Mouse (Mus musculus) heart, adult 2 months (tissue): Measurements from ENCODE around the gene Nt5e. TPM values are rescaled to one million over a fixed set of nuclear protein-coding genes. Genes with fewer than 3 reads are reported as not detected.

Experiments
- DNase-seq, 2 experiments: peaks; one replicate each; pipeline ENCODE4 v3.0.0; 2021
- H3K27ac ChIP-seq: fragments of 200-600 bp; 2 replicates; pipeline ENCODE4 v1.8.1; 2022
- H3K27me3 ChIP-seq: fragments of 200-500 bp; 2 replicates; pipeline ENCODE4 v1.6.1; 2012; ENCODE audit warnings: mild to moderate bottlenecking, low read length, inconsistent platforms, mixed read lengths; ENCODE audit not compliant: control insufficient read depth, insufficient read depth
- H3K36me3 ChIP-seq: fragments of 200-500 bp; 2 replicates; pipeline ENCODE4 v1.6.1; 2012; ENCODE audit warnings: low read length, inconsistent platforms; ENCODE audit not compliant: control insufficient read depth, insufficient read depth
- H3K4me1 ChIP-seq: fragments of 200-500 bp; 2 replicates; pipeline ENCODE4 v1.6.1; 2011; ENCODE audit warnings: low read length; ENCODE audit not compliant: control insufficient read depth, insufficient read depth
- H3K4me3 ChIP-seq: fragments of 200-600 bp; 2 replicates; pipeline ENCODE4 v1.8.1; 2022
- H3K79me2 ChIP-seq: fragments of 200-500 bp; replicated peaks from 2 replicates; pipeline ENCODE4 v1.6.1; 2012; ENCODE audit warnings: mild to moderate bottlenecking, inconsistent platforms, low read length, moderate library complexity, mixed read lengths; ENCODE audit not compliant: control insufficient read depth, insufficient read depth
- H3K9ac ChIP-seq: fragments of 200-500 bp; 2 replicates; pipeline ENCODE4 v1.6.1; 2012; ENCODE audit warnings: low read depth, mild to moderate bottlenecking, control low read depth, inconsistent platforms, low read length, mixed read lengths
- CTCF ChIP-seq: fragments of 200-600 bp; IDR thresholded peaks from 2 replicates; pipeline ENCODE4 v1.8.1; 2022; ENCODE audit warnings: antibody characterized with exemption, mild to moderate bottlenecking, moderate library complexity
- EP300 ChIP-seq: fragments of 200-500 bp; IDR thresholded peaks from 2 replicates; pipeline ENCODE4 v1.6.1; 2011; ENCODE audit warnings: low read depth, low read length, control low read depth; ENCODE audit not compliant: insufficient read depth
- POLR2A ChIP-seq: fragments of 200-500 bp; IDR thresholded peaks from 2 replicates; pipeline ENCODE4 v1.6.1; 2011; ENCODE audit warnings: mild to moderate bottlenecking, low read depth, low read length, control low read depth; ENCODE audit not compliant: insufficient read depth
- whole genome bisulfite sequencing: fragments of 180-500 bp; shearing (Covaris S2); methylation state at CpG from one replicate; pipeline ENCODE4 v1.1.7; 2018; 5-methylcytosine and 5-hydroxymethylcytosine counted together
- intact Hi-C: fragments of 180-260 bp; cut with DNase I; formaldehyde crosslinking; loops from one replicate; pipeline ENCODE4 v1.15.1; 2025
- polyA plus RNA-seq: library from polyadenylated mRNA; depleted of rRNA; stranded (reverse); fragments of >200 nt; gene quantifications from 2 replicates; pipeline ENCODE4 v1.2.3, GENCODE M21; 2012
- total RNA-seq, 2 experiments: library from RNA; stranded (reverse); gene quantifications; 2 replicates each; pipeline ENCODE4 v1.2.3; 2021

The Nt5e gene
- total and polyA plus RNA-seq, 3 experiments: 8.1 to 15.5 (median 13.4) TPM

- 41% methylated on average over 2 of the region's 2 CpGs for WGBS
- peaks cover 5% of the 10 kb centered on the region for H3K36me3 ChIP-seq
- H3K9ac ChIP-seq: no peak overlapping the region
- TF ChIP-seq POLR2A (no peak), CTCF (no peak), EP300 (no peak)
- H3K27ac ChIP-seq: no peak overlapping the region
- H3K4me3 ChIP-seq: no peak overlapping the region
- no peaks in the 10 kb centered on the region for H3K79me2 ChIP-seq
- intact Hi-C loops: no loop called here
- H3K27me3 ChIP-seq: no peaks in the 10 kb centered on the region
- no peak for DNase-seq
- H3K4me1 ChIP-seq: peaks cover 9% of the 10 kb centered on the region
These were observed 32.1 kb downstream of the Nt5e start for GRCm38 (mm10) chr9:88359140-88359539.

GRCm38 (mm10) chr9:88361211-88361909 lies 34.4 kb downstream of the Nt5e start:
- H3K27ac ChIP-seq: peak overlapping the region; percentile 68

GRCm38 (mm10) chr9:88362055-88362850 lies 35.3 kb downstream of the Nt5e start:
- Histone ChIP-seq H3K4me3 (no peak overlapping the region), H3K4me1 (peaks cover 9% of the 10 kb centered on the region), H3K27me3 (no peaks in the 10 kb centered on the region), H3K9ac (no peak overlapping the region), H3K36me3 (peaks cover 5% of the 10 kb centered on the region), H3K79me2 (no peaks in the 10 kb centered on the region), H3K27ac (peak overlapping the region; percentile 68)
- intact Hi-C loops: loop anchor here (2.0 to 5.0 kb wide), 2 partner anchors 90 to 121 kb away; no protein-coding TSS in a partner anchor
- WGBS: 13% methylated on average over 5 of the region's 5 CpGs
- TF ChIP-seq CTCF (peak; percentile 52), POLR2A (no peak)
- DNase-seq: no peak

More at GRCm38 (mm10) chr9:88361211-88361909, 34.4 kb downstream of the Nt5e start:
- Histone ChIP-seq H3K79me2 (no peaks in the 10 kb centered on the region), H3K4me3 (no peak overlapping the region), H3K27me3 (no peaks in the 10 kb centered on the region), H3K36me3 (peaks cover 5% of the 10 kb centered on the region), H3K4me1 (peaks cover 9% of the 10 kb centered on the region), H3K9ac (no peak overlapping the region)
- 18% methylated on average over 14 of the region's 14 CpGs for WGBS
- intact Hi-C loops: loop anchor here (2.0 to 5.0 kb wide), 2 partner anchors 33 to 89 kb away; no protein-coding TSS in a partner anchor
- DNase-seq: peak; percentile 45 to 71
- TF ChIP-seq CTCF (no peak), EP300 (peak; percentile 58; the same call in 1 of the 2 replicates)

- Histone ChIP-seq H3K36me3 (peaks cover 5% of the 10 kb centered on the region), H3K9ac (no peak overlapping the region), H3K27ac (peak overlapping the region; percentile 50), H3K79me2 (no peaks in the 10 kb centered on the region), H3K4me1 (peaks cover 9% of the 10 kb centered on the region), H3K27me3 (no peaks in the 10 kb centered on the region), H3K4me3 (no peak overlapping the region)
- intact Hi-C loops: loop anchor here (2.0 to 5.0 kb wide), 2 partner anchors 91 to 122 kb away; no protein-coding TSS in a partner anchor
- TF ChIP-seq POLR2A (no peak), CTCF (no peak), EP300 (no peak)
- 96% methylated on average over 3 of the region's 3 CpGs for WGBS
- DNase-seq: peak in 1 of 2 experiments; percentile 17
These were observed 36.1 kb downstream of the Nt5e start for GRCm38 (mm10) chr9:88363102-88363501.

- intact Hi-C loops: no loop called here
- no peak overlapping the region for H3K4me3 ChIP-seq
- H3K36me3 ChIP-seq: peaks cover 8% of the 10 kb centered on the region
- no peak overlapping the region for H3K9ac ChIP-seq
- H3K27me3 ChIP-seq: no peaks in the 10 kb centered on the region
- H3K4me1 ChIP-seq: peaks cover 8% of the 10 kb centered on the region
- H3K79me2 ChIP-seq: no peaks in the 10 kb centered on the region
- no peak overlapping the region for H3K27ac ChIP-seq
- peak; percentile 46 for TF ChIP-seq CTCF
- no peak for TF ChIP-seq POLR2A
- TF ChIP-seq EP300: no peak
- DNase-seq: no peak
- WGBS: 52% methylated on average over 4 of the region's 4 CpGs
These were observed 39.3 kb downstream of the Nt5e start for GRCm38 (mm10) chr9:88366308-88366707.

- no peak overlapping the region for H3K4me3 ChIP-seq
- TF ChIP-seq POLR2A (no peak), EP300 (no peak), CTCF (no peak)
- no peaks in the 10 kb centered on the region for H3K27me3 ChIP-seq
- no peak overlapping the region for H3K9ac ChIP-seq
- peaks cover 8% of the 10 kb centered on the region for H3K36me3 ChIP-seq
- intact Hi-C loops: no loop called here
- no peak for DNase-seq
- no peak overlapping the region for H3K27ac ChIP-seq
- no peaks in the 10 kb centered on the region for H3K79me2 ChIP-seq
- H3K4me1 ChIP-seq: peaks cover 7% of the 10 kb centered on the region
- WGBS: 94% methylated on average over 4 of the region's 4 CpGs
These were observed 39.8 kb downstream of the Nt5e start for GRCm38 (mm10) chr9:88366819-88367218.
